Mouse (Mus musculus): ENCODE measurements around the gene Foxp1. TPM values are rescaled to one million over a fixed set of nuclear protein-coding genes. Genes with fewer than 3 reads are reported as not detected.
A peak's percentile ranks its signal among the peaks of the same experiment; 100 is the strongest.

Gene Foxp1
- 77.4 and 91.0 TPM in 2 replicates for polyA plus RNA-seq (2016; fragmentation: Nextera tagmentation; extraction: Ambion mirVana)

GRCm38 (mm10) chr6:99522359-99523108 is at the start of gene Foxp1:
Foxp1 (minus strand) TSS chr6:99522721.
- under 1% methylated on average over 69 of the region's 72 CpGs for WGBS
- Histone ChIP-seq H3K27ac (peak within 1 kb of the TSS; percentile 98), H3K9me3 (peaks cover 5% of the 10 kb centered on the region; the same call in 1 of the 2 replicates), H3K9ac (replicated peaks) (peak within 1 kb of the TSS; percentile 90), H3K27me3 (peaks cover 6% of the 10 kb centered on the region; the same call in 1 of the 2 replicates), H3K36me3 (peaks cover 10% of the 10 kb centered on the region; the same call in 1 of the 2 replicates), H3K4me1 (replicated peaks) (peaks cover 3% of the 10 kb centered on the region), H3K4me2 (peak within 1 kb of the TSS; percentile 95), H3K4me3 (replicated peaks) (peak within 1 kb of the TSS; percentile 75)
- no peak for ATAC-seq (ENCODE audit: insufficient number of reproducible peaks, insufficient read depth, low FRiP score, low TSS enrichment, low read depth)

- Histone ChIP-seq H3K4me2 (no peak overlapping the region), H3K36me3 (no peaks in the 10 kb centered on the region), H3K4me1 (replicated peaks) (no peaks in the 10 kb centered on the region; the same call in 1 of the 2 replicates), H3K4me3 (replicated peaks) (no peak overlapping the region), H3K27ac (no peak overlapping the region), H3K27me3 (no peaks in the 10 kb centered on the region), H3K9ac (replicated peaks) (no peak overlapping the region), H3K9me3 (peaks cover 3% of the 10 kb centered on the region; the same call in 1 of the 2 replicates)
- WGBS, result 79% methylated on average over 5 of the region's 5 CpGs
- ATAC-seq (ENCODE audit: insufficient number of reproducible peaks, insufficient read depth, low FRiP score, low TSS enrichment, low read depth), result no peak
These were observed 49.5 kb upstream of the Foxp1 start for GRCm38 (mm10) chr6:99572071-99572470.

GRCm38 (mm10) chr6:99566921-99567320 is 44.4 kb upstream of the Foxp1 start:
- Histone ChIP-seq H3K27ac (no peak overlapping the region), H3K27me3 (no peaks in the 10 kb centered on the region), H3K9ac (replicated peaks) (no peak overlapping the region), H3K4me1 (replicated peaks) (no peaks in the 10 kb centered on the region; the same call in 1 of the 2 replicates), H3K4me2 (no peak overlapping the region), H3K4me3 (replicated peaks) (no peak overlapping the region), H3K9me3 (no peaks in the 10 kb centered on the region), H3K36me3 (no peaks in the 10 kb centered on the region)
- ATAC-seq (ENCODE audit: insufficient number of reproducible peaks, insufficient read depth, low FRiP score, low TSS enrichment, low read depth), result no peak
- WGBS, result 48% methylated on average over 8 of the region's 8 CpGs

GRCm38 (mm10) chr6:99564766-99565165 is 42.2 kb upstream of the Foxp1 start:
- no peak overlapping the region for H3K4me3 ChIP-seq (replicated peaks)
- no peak for ATAC-seq (ENCODE audit: insufficient number of reproducible peaks, insufficient read depth, low FRiP score, low TSS enrichment, low read depth)
- WGBS, result 74% methylated on average over 3 of the region's 3 CpGs

GRCm38 (mm10) chr6:99556950-99557349 is 34.4 kb upstream of the Foxp1 start:
- no peak overlapping the region for H3K4me2 ChIP-seq
- H3K27me3 ChIP-seq, result no peaks in the 10 kb centered on the region
- H3K4me1 ChIP-seq (replicated peaks), result no peaks in the 10 kb centered on the region
- H3K27ac ChIP-seq, result no peak overlapping the region
- H3K4me3 ChIP-seq (replicated peaks), result no peak overlapping the region
- H3K9me3 ChIP-seq, result no peaks in the 10 kb centered on the region
- 87% methylated on average over 5 of the region's 5 CpGs for WGBS
- no peak for ATAC-seq (ENCODE audit: insufficient number of reproducible peaks, insufficient read depth, low FRiP score, low TSS enrichment, low read depth)
- no peak overlapping the region for H3K9ac ChIP-seq (replicated peaks)
- no peaks in the 10 kb centered on the region for H3K36me3 ChIP-seq

More at GRCm38 (mm10) chr6:99564766-99565165, 42.2 kb upstream of the Foxp1 start:
- Histone ChIP-seq H3K4me2 (no peak overlapping the region), H3K4me1 (replicated peaks) (no peaks in the 10 kb centered on the region; the same call in 1 of the 2 replicates), H3K36me3 (no peaks in the 10 kb centered on the region), H3K27ac (no peak overlapping the region), H3K27me3 (no peaks in the 10 kb centered on the region), H3K9ac (replicated peaks) (no peak overlapping the region), H3K9me3 (no peaks in the 10 kb centered on the region)

GRCm38 (mm10) chr6:99552816-99553215 is 30.3 kb upstream of the Foxp1 start:
- H3K4me2 ChIP-seq, result no peak overlapping the region
- H3K27me3 ChIP-seq, result no peaks in the 10 kb centered on the region
- no peak for ATAC-seq (ENCODE audit: insufficient number of reproducible peaks, insufficient read depth, low FRiP score, low TSS enrichment, low read depth)
- no peaks in the 10 kb centered on the region for H3K36me3 ChIP-seq
- H3K9me3 ChIP-seq, result no peaks in the 10 kb centered on the region
- H3K9ac ChIP-seq (replicated peaks), result no peak overlapping the region
- H3K27ac ChIP-seq, result no peak overlapping the region
- no peak overlapping the region for H3K4me3 ChIP-seq (replicated peaks)
- no peaks in the 10 kb centered on the region for H3K4me1 ChIP-seq (replicated peaks)
- WGBS, result 73% methylated on average over 1 of the region's 1 CpGs

- Histone ChIP-seq H3K9ac (replicated peaks) (no peak overlapping the region), H3K27ac (no peak overlapping the region), H3K36me3 (no peaks in the 10 kb centered on the region), H3K4me3 (replicated peaks) (no peak overlapping the region), H3K4me2 (no peak overlapping the region), H3K27me3 (no peaks in the 10 kb centered on the region), H3K4me1 (replicated peaks) (no peaks in the 10 kb centered on the region), H3K9me3 (no peaks in the 10 kb centered on the region)
- WGBS, result 91% methylated on average over 2 of the region's 2 CpGs
- ATAC-seq (ENCODE audit: insufficient number of reproducible peaks, insufficient read depth, low FRiP score, low TSS enrichment, low read depth), result no peak
These were observed 23.9 kb upstream of the Foxp1 start for GRCm38 (mm10) chr6:99546416-99546815.

- H3K9ac ChIP-seq (replicated peaks), result no peak overlapping the region
- ATAC-seq (ENCODE audit: insufficient number of reproducible peaks, insufficient read depth, low FRiP score, low TSS enrichment, low read depth), result no peak
- WGBS, result 53% methylated on average over 6 of the region's 6 CpGs
- no peak overlapping the region for H3K27ac ChIP-seq
- no peak overlapping the region for H3K4me3 ChIP-seq (replicated peaks)
- H3K27me3 ChIP-seq, result no peaks in the 10 kb centered on the region
- H3K4me1 ChIP-seq (replicated peaks), result no peaks in the 10 kb centered on the region
- H3K36me3 ChIP-seq, result no peaks in the 10 kb centered on the region
- H3K4me2 ChIP-seq, result no peak overlapping the region
- no peaks in the 10 kb centered on the region for H3K9me3 ChIP-seq
These were observed 22.9 kb upstream of the Foxp1 start for GRCm38 (mm10) chr6:99545437-99545836.

GRCm38 (mm10) chr6:99541105-99541504 is 18.6 kb upstream of the Foxp1 start:
- Histone ChIP-seq H3K9ac (replicated peaks) (no peak overlapping the region), H3K9me3 (no peaks in the 10 kb centered on the region), H3K27ac (no peak overlapping the region), H3K27me3 (no peaks in the 10 kb centered on the region), H3K4me3 (replicated peaks) (no peak overlapping the region), H3K4me2 (no peak overlapping the region), H3K4me1 (replicated peaks) (no peaks in the 10 kb centered on the region; the same call in 1 of the 2 replicates), H3K36me3 (no peaks in the 10 kb centered on the region)
- WGBS, result 31% methylated on average over 3 of the region's 3 CpGs
- ATAC-seq (ENCODE audit: insufficient number of reproducible peaks, insufficient read depth, low FRiP score, low TSS enrichment, low read depth), result no peak

GRCm38 (mm10) chr6:99540653-99541052 is 18.1 kb upstream of the Foxp1 start:
- no peak overlapping the region for H3K4me2 ChIP-seq
- ATAC-seq (ENCODE audit: insufficient number of reproducible peaks, insufficient read depth, low FRiP score, low TSS enrichment, low read depth), result no peak
- WGBS, result 81% methylated on average over 6 of the region's 6 CpGs
- no peaks in the 10 kb centered on the region for H3K9me3 ChIP-seq
- H3K27me3 ChIP-seq, result no peaks in the 10 kb centered on the region
- no peak overlapping the region for H3K9ac ChIP-seq (replicated peaks)
- no peaks in the 10 kb centered on the region for H3K36me3 ChIP-seq
- H3K4me1 ChIP-seq (replicated peaks), result no peaks in the 10 kb centered on the region; the same call in 1 of the 2 replicates
- no peak overlapping the region for H3K27ac ChIP-seq
- H3K4me3 ChIP-seq (replicated peaks), result no peak overlapping the region

GRCm38 (mm10) chr6:99540146-99540545 is 17.6 kb upstream of the Foxp1 start:
- WGBS, result 82% methylated on average over 5 of the region's 5 CpGs
- H3K9ac ChIP-seq (replicated peaks), result no peak overlapping the region
- no peaks in the 10 kb centered on the region; the same call in 1 of the 2 replicates for H3K4me1 ChIP-seq (replicated peaks)
- no peaks in the 10 kb centered on the region for H3K27me3 ChIP-seq
- H3K27ac ChIP-seq, result no peak overlapping the region
- no peaks in the 10 kb centered on the region for H3K36me3 ChIP-seq
- H3K9me3 ChIP-seq, result no peaks in the 10 kb centered on the region
- no peak overlapping the region for H3K4me2 ChIP-seq
- H3K4me3 ChIP-seq (replicated peaks), result no peak overlapping the region
- no peak for ATAC-seq (ENCODE audit: insufficient number of reproducible peaks, insufficient read depth, low FRiP score, low TSS enrichment, low read depth)

All from limb, embryonic 12.5 days (tissue).